Mouse (Mus musculus): ENCODE results near the gene Anks1. TPM values are rescaled to one million over a fixed set of nuclear protein-coding genes. Genes with fewer than 3 reads are reported as not detected.

The Anks1 gene
- total RNA-seq, 2 experiments from 2014 or later, result 8.8 to 23.4 TPM

DNA sequence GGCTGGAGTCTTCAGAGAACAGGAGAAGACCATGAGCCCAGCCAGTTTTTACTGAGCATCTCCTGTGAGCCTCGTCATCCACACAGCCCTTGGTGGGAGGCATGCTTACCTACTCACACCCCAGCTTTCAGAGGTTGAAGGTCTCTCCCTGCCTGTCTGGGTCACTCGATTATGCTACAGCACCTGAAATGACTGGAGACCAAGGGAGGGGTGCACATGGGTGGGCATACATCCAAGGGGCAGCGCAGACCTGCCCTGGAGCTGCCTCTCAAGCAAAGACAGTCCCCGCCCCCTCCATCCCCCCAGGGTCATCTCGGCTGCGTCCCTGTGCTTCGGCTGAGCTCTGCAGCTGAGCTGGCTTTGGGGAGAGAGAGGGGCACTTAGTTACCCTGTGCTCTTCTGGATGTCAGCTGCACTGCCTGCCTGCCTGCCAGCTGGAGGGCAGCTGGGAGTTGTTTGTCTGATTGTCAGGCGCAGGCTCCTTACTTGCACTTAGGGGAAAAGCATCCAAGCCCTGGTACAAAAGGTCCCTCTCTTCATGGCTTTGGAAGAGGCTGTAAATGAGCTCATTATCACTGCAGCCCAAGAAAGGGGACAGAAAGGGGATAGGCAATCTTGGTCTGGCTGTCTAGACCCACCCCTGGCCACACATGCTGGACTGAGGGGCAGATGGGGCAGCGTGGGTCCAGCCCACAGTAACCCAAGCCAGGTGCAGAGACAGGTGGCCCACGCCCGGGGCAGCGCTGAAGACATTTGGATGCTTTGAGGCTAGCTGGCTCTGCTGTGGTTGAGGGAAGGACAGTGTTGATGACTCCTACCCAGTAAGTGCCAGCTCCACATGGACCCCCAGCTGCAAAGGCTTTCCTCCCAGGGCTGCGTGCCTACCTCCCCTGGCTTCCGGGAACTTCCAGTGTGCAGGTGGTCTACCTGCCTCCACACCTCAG lies 128.0 kb downstream of the Anks1 start:
- TF ChIP-seq CTCF (IDR thresholded peaks at IDR 0.05), result no peak
- Histone ChIP-seq H3K4me3 (no peak overlapping the region), H3K27ac (peak overlapping the region; percentile 20)
- intact Hi-C loops (cut with DNase I), result no loop called here
- no peak for DNase-seq

DNA sequence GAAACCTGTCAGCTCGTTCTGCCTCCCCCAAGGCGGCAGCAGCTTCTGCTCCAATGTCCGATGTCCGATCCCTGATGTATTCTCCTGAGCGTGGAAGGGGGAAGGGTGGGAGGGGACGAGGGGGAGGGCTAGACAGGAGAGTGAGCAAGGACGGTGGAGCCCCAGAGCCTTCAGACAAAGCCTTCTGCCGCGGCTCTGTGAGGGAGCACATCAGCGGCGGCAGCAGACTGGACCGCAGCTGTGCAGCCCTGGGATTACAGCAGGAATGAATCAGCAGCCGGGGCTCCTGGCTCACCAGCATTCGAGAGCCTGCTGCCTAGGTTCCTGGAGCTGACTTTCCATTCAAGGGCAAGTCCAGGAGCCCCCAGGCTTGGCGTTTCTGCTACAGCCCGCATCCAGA lies 131.5 kb downstream of the Anks1 start:
- TF ChIP-seq CTCF (IDR thresholded peaks at IDR 0.05), result no peak
- intact Hi-C loops (cut with DNase I), result no loop called here

DNA sequence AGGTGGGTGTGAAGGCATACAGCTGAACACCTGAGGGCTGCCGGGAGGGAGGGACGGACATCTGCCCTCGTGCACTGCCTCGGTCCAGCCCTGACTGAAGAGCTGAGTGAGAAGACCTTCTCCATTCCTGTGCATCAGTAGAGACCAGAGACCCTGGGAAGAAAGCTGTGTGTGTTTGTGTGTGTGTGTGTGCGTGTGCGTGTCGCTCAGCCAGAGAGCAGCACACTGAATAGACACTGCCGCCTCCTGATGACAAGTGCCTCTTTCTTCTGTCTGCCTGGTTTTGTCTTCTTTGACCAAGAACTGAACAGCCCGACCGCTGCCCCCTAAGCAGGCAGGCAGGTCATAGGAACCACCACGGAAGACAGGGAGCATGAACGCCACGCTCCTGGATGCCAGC lies 132.2 kb downstream of the Anks1 start:
- intact Hi-C loops (cut with DNase I), result no loop called here
- no peak overlapping the region for H3K27ac ChIP-seq
- DNase-seq, result no peak
- TF ChIP-seq CTCF (IDR thresholded peaks at IDR 0.05), result no peak
- no peak overlapping the region for H3K4me3 ChIP-seq

More for the DNA sequence above, 131.5 kb downstream of the Anks1 start:
- Histone ChIP-seq H3K27ac (no peak overlapping the region), H3K4me3 (no peak overlapping the region)
- DNase-seq, result no peak

DNA sequence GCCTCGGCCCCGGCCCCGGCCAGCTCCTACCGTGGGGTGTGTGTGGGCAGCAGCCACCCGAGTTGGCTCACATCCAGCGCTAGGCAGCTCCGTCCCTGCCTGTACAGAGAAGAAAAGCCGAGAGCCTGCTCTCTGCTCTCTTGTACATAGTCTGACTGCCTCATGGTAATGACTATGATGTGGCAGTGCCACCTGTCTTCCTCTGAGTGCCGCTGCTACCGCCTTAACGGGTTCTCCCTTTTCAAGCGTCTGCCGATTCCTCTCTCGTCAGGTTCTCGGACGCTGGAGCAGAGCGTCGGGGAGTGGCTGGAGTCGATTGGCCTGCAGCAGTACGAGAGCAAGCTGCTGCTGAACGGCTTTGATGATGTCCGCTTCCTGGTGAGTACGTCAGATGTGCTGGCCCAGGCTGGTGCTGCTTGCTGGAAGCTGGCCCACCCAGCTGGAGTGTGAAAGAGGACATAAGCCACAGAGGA lies 133.2 kb downstream of the Anks1 start:
- DNase-seq, result peak; percentile 53
- peak overlapping the region; percentile 47 for H3K4me3 ChIP-seq
- H3K27ac ChIP-seq, result peak overlapping the region; percentile 57
- intact Hi-C loops (cut with DNase I), result no loop called here
- TF ChIP-seq CTCF (IDR thresholded peaks at IDR 0.05), result peak; percentile 51

DNA sequence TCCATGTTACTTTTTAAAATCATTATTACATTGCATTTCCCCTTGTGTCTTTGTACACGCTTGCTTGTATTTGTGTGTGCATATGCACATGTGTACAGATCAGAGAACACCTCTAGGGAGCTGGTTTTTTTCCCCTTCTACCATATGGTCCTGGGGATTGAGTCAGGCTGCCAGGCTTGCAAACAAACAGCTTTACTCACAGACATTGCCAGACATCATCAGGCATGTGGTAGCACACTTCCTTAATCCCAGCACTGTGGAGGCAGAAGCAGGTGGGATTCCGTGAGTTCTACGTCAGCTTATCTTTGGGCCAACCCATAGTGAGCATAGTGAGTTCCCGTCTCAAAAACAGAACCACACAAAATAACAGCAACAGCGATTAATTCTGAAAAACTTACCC lies 137.9 kb downstream of the Anks1 start:
- H3K27ac ChIP-seq, result no peak overlapping the region
- no peak for DNase-seq
- intact Hi-C loops (cut with DNase I), result no loop called here
- H3K4me3 ChIP-seq, result no peak overlapping the region
- TF ChIP-seq CTCF (IDR thresholded peaks at IDR 0.05), result no peak

DNA sequence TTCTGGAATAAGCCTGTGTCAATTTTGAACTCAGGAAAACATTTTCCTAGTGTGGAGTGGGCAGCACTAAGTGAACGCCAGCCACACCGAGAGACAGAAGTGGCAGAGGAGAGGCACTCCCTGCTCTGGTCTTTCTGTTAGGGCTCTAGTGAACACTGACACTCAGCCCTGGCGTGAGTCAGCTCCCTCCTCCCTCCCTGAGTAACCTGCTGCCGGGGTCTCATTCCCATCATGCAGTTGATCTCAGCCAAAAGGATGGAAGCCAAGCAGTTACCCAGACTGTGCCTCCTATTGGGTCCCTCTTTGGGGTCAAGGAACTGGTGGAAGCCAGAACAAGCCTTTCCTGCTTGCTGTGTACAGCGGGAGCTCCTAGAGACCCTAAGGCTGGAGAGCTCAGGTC lies 138.4 kb downstream of the Anks1 start:
- TF ChIP-seq CTCF (IDR thresholded peaks at IDR 0.05), result no peak
- no peak for DNase-seq
- no peak overlapping the region for H3K27ac ChIP-seq
- intact Hi-C loops (cut with DNase I), result no loop called here
- H3K4me3 ChIP-seq, result no peak overlapping the region

DNA sequence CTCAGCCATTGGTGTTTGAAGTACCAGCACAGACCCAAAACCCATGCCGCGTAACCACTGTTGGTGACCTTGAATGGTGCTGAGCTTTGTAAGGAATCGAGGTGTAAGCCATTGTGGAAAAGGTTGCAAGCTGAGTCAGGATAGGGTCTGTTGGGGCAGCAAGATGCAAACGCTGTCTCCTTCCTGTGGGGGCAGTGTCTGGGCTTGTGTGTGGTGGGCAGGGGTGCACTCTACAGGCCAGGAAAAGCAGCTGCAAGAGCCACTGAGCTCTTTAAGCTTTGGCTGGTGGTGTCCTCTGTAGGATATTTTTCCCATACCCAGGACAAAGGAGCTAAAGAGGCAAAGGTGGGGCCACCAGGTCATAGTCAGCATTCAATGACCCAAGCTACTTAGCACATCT lies 139.3 kb downstream of the Anks1 start:
- TF ChIP-seq CTCF (IDR thresholded peaks at IDR 0.05), result peak; percentile 66
- intact Hi-C loops (cut with DNase I), result no loop called here
- DNase-seq, result no peak
- Histone ChIP-seq H3K4me3 (no peak overlapping the region), H3K27ac (no peak overlapping the region)

DNA sequence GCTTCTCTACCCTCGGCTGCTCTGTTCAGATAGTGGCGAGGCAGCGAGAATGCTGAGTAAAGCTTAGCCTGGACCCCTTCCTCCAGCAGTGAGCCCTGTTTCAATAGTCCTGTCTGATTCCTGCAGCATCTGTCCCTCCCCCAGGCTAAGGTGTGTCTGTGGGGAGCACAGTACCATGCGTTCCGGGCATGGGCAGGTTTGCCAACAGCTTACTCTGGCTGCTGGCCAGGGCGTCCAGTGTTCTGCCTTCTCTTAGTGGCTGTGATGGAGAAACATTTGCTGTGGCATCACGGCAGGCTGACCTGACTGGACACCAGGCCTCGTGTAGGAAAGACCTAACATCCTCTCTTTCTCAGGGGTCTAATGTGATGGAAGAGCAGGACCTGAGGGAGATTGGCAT lies 141.1 kb downstream of the Anks1 start:
- TF ChIP-seq CTCF (IDR thresholded peaks at IDR 0.05), result no peak
- intact Hi-C loops (cut with DNase I), result loop anchor here (5.0 kb wide), 1 partner anchor 43 kb away; no protein-coding TSS in a partner anchor
- H3K4me3 ChIP-seq, result no peak overlapping the region
- no peak overlapping the region for H3K27ac ChIP-seq
- DNase-seq, result no peak

DNA sequence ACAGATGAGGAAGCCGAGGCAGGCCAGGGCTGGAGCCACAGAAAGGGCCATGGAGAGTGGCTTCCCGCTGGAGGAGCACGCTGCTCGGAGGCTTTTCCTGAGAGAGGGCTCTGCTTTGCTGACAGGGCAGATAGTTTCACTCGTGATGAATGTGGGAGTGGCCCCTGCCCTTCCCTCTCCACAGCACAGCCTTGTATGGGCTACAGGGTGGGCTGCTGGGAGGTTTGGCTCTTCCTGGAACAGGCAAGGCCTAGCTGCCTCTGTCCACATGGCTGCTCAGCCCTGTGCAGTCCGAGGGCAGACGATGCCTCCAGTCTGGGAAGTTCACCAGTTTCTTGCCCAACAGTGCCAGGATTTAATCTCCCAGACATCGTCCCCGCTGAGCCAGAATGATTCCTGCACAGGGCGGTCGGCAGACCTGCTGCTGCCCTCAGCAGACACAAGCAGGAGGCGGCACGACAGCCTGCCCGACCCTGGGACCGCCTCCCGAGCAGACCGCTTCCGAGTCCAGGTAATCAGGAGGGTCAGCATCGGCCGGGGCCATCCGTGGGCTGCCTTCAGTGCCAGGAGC lies 143.3 kb downstream of the Anks1 start:
- H3K4me3 ChIP-seq, result no peak overlapping the region
- H3K27ac ChIP-seq, result peak overlapping the region; percentile 56; the same call in 1 of the 2 replicates
- DNase-seq, result peak; percentile 65
- no peak for TF ChIP-seq CTCF (IDR thresholded peaks at IDR 0.05)
- intact Hi-C loops (cut with DNase I), result loop anchor here (5.0 kb wide), 1 partner anchor 45 kb away; no protein-coding TSS in a partner anchor

DNA sequence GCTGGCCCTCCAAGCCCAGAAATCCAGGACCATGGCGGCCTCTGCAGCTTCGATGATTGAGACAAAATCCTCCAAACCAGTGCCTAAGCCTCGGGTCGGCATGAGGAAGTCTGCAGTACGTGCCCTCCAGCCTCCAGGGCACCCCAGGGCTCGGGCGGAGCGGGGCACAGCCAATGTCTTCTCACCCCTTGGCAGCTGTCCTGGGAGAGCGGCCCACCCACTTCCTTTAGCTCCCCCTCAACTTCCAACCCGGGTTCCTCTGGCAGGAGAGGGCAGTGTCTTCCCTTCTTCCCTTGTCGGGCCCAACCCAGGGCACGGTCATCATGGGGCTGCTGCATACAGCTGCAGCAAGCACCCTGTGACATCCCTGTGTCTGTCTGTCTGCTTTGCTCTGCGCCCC lies 149.2 kb downstream of the Anks1 start:
- Histone ChIP-seq H3K4me3 (no peak overlapping the region), H3K27ac (no peak overlapping the region)
- no peak for DNase-seq
- intact Hi-C loops (cut with DNase I), result no loop called here
- TF ChIP-seq CTCF (IDR thresholded peaks at IDR 0.05), result no peak

DNA sequence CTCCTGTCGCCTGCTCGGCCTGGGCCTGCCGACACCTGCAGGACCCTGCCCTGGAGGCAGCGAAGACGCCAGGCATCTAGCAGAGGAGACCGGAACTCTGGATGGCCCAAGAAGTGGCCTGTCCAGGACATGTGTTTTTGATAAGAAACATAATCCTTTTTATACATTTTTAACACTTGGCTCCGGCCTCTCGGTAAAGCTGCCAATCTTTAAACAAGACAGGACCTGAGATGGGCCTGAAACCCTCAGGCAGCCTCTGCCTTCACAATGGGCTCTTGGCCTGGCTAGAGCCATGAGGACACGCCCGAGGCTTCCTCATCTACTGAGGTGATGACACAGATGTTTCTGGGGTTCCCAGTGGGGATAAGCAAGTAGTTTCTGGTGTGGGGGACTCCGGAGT lies 151.6 kb downstream of the Anks1 start:
- H3K27ac ChIP-seq, result no peak overlapping the region
- no peak for TF ChIP-seq CTCF (IDR thresholded peaks at IDR 0.05)
- no peak for DNase-seq
- no peak overlapping the region for H3K4me3 ChIP-seq
- intact Hi-C loops (cut with DNase I), result loop anchor here (2.0 kb wide), 1 partner anchor 70 kb away; no protein-coding TSS in a partner anchor

DNA sequence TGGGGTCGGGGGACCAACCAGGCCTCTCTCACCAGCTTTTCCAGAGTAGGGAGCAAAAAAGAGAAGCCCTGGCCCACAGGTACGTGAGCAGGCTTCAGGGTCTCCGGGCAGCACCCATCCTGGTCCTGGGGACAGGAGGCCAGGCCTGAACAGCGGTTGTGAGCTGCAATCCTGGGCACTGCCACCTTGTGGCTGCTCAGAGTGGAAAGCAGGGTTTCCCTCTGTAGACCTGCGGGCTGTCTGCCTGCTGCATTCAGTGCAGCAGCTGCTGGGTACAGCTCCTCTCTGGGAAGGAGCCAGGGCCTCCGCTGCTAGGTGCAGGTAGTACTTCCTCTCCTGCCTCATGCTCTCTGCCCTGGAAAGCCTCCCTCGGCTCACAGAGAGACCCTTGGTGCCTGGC lies 152.4 kb downstream of the Anks1 start:
- TF ChIP-seq CTCF (IDR thresholded peaks at IDR 0.05), result peak; percentile 70
- intact Hi-C loops (cut with DNase I), result loop anchor here (2.0 kb wide), 1 partner anchor 71 kb away; no protein-coding TSS in a partner anchor
- peak; percentile 61 for DNase-seq
- H3K27ac ChIP-seq, result no peak overlapping the region
- no peak overlapping the region for H3K4me3 ChIP-seq

DNA sequence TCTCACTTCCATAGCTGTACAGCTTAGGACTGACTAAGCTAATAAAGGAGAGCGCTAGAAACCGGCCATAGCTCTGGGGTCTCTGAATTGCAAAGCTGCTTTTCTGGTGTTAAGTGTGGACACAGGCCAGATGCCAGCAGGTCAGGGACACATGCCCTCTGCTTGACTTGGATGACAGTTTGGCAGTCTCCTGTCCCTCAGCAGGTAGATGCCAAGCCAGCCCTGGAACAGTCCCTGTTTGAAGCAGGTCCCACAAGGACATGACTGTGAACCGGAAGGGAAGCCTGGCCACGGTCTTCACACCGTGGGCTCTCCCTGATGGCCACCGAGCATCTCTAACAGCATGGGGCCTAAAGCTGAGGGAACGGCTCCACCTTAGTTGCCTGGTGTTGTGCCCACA lies 153.6 kb downstream of the Anks1 start:
- H3K4me3 ChIP-seq, result no peak overlapping the region
- peak; percentile 53 for DNase-seq
- intact Hi-C loops (cut with DNase I), result no loop called here
- no peak overlapping the region for H3K27ac ChIP-seq
- no peak for TF ChIP-seq CTCF (IDR thresholded peaks at IDR 0.05)

Measured in gastrocnemius, adult 2 months (tissue).